Mouse (Mus musculus): ENCODE results near the gene Sbf2.
"Not testable (repeated sequence)": the region's sequence is repeated elsewhere in the genome, so short reads cannot be mapped to it uniquely, and the experiment has no call there.

Gene Sbf2

GRCm38 (mm10) chr7:110565815-110566549 lies 48.7 kb downstream of the Sbf2 start:
- DNase-seq: peak; percentile 30

GRCm38 (mm10) chr7:110561647-110562046 lies 53.1 kb downstream of the Sbf2 start:
- no peak for DNase-seq

GRCm38 (mm10) chr7:110557001-110557400 lies 57.7 kb downstream of the Sbf2 start:
- DNase-seq: no peak

- no peak for DNase-seq
These were observed 58.5 kb downstream of the Sbf2 start for GRCm38 (mm10) chr7:110556221-110556620.

- DNase-seq: no peak
These were observed 59.5 kb downstream of the Sbf2 start for GRCm38 (mm10) chr7:110555260-110555659.

- DNase-seq: peak; percentile 28
These were observed 66.5 kb downstream of the Sbf2 start for GRCm38 (mm10) chr7:110548268-110548667.

GRCm38 (mm10) chr7:110543341-110543740 lies 71.4 kb downstream of the Sbf2 start:
- DNase-seq: no peak

- no peak for DNase-seq
These were observed 75.5 kb downstream of the Sbf2 start for GRCm38 (mm10) chr7:110539266-110539665.

GRCm38 (mm10) chr7:110530295-110530694 lies 84.4 kb downstream of the Sbf2 start:
- DNase-seq: not testable (repeated sequence)

GRCm38 (mm10) chr7:110525090-110525775 lies 89.5 kb downstream of the Sbf2 start:
- no peak for DNase-seq

- DNase-seq: no peak
These were observed 98.2 kb downstream of the Sbf2 start for GRCm38 (mm10) chr7:110516241-110517220.

- no peak for DNase-seq
These were observed 100.6 kb downstream of the Sbf2 start for GRCm38 (mm10) chr7:110514131-110514530.

- DNase-seq: no peak
These were observed 116.1 kb downstream of the Sbf2 start for GRCm38 (mm10) chr7:110498653-110499052.

GRCm38 (mm10) chr7:110491038-110491437 lies 123.7 kb downstream of the Sbf2 start:
- no peak for DNase-seq

GRCm38 (mm10) chr7:110485051-110485450 lies 129.7 kb downstream of the Sbf2 start:
- DNase-seq: no peak

- DNase-seq: peak; percentile 3
These were observed 143.7 kb downstream of the Sbf2 start for GRCm38 (mm10) chr7:110470987-110471386.

- no peak for DNase-seq
These were observed 151.3 kb downstream of the Sbf2 start for GRCm38 (mm10) chr7:110463471-110463870.

- DNase-seq: peak; percentile 67
These were observed 182.4 kb downstream of the Sbf2 start for GRCm38 (mm10) chr7:110432301-110432700.

GRCm38 (mm10) chr7:110416318-110416717 lies 198.4 kb downstream of the Sbf2 start:
- DNase-seq: peak; percentile 4

GRCm38 (mm10) chr7:110414276-110414675 lies 200.4 kb downstream of the Sbf2 start:
- DNase-seq: no peak

GRCm38 (mm10) chr7:110402092-110402491 lies 212.6 kb downstream of the Sbf2 start:
- DNase-seq: no peak

GRCm38 (mm10) chr7:110392576-110392975 lies 222.1 kb downstream of the Sbf2 start:
- DNase-seq: peak; percentile 30

- peak; percentile 32 for DNase-seq
These were observed 223.1 kb downstream of the Sbf2 start for GRCm38 (mm10) chr7:110391632-110392031.

Measured in lung, postnatal 10 days (tissue).